Mouse (Mus musculus) ES-E14 (cell line): ENCODE measurements at regions not wholly inside any gene's neighbourhood (a gene's known extent, or its start where the extent isn't known, plus 50 kb on each side); places are given as distances from the start of the nearest gene placed in this dataset.

ENCODE experiments used
- CHD2 ChIP-seq: IDR thresholded peaks from 2 replicates; pipeline ENCODE4 v1.6.1; 2014; ENCODE audit warnings: mild to moderate bottlenecking, low read depth, low read length, inconsistent platforms
- HCFC1 ChIP-seq: IDR thresholded peaks from 2 replicates; pipeline ENCODE4 v1.6.1; 2012; ENCODE audit warnings: low read length, inconsistent platforms, borderline replicate concordance; ENCODE audit not compliant: insufficient read depth
- MAFK ChIP-seq: IDR thresholded peaks from 2 replicates; pipeline ENCODE4 v1.6.1; 2014; ENCODE audit warnings: mild to moderate bottlenecking, low read depth, low read length, inconsistent platforms; ENCODE audit not compliant: insufficient read depth
- ZC3H11A ChIP-seq: IDR thresholded peaks from 2 replicates; pipeline ENCODE4 v1.6.1; 2012; ENCODE audit warnings: low read depth, mild to moderate bottlenecking, inconsistent platforms, low read length, borderline replicate concordance
- ZNF384 ChIP-seq: IDR thresholded peaks from 2 replicates; pipeline ENCODE4 v1.6.1; 2012; ENCODE audit warnings: low read depth, low read length, inconsistent platforms

DNA sequence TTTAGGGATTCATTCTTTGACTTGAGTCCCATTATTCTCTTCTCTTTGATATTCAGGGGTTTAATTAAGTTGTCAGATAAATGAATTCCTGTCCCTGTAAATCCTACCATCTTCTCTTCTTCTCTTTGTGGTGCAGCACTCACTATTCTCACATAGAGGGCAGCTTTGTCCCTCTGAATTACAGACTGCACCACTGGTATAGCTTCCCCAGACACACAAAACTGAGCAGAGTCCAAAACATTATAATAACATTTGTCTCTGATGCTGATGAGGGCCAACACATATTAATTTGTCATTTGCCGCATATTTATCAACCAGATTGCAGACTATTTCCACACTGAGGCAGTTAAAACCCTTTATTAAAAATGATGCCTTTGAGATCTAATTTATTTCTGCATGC is 1244.9 kb upstream of the Slc10a2 start:
- TF ChIP-seq MAFK = no peak
- TF ChIP-seq ZC3H11A = no peak
- TF ChIP-seq CHD2 = no peak
- no peak for TF ChIP-seq HCFC1
- no peak for TF ChIP-seq ZNF384
